Mouse (Mus musculus): ENCODE data around the gene Aasdh. TPM values are rescaled to one million over a fixed set of nuclear protein-coding genes. Genes with fewer than 3 reads are reported as not detected.
"Not testable (repeated sequence)": the region's sequence is repeated elsewhere in the genome, so short reads cannot be mapped to it uniquely, and the experiment has no call there.

Gene Aasdh
- polyA plus RNA-seq, 1 experiment from 2014 or later = 24.4 TPM

GRCm38 (mm10) chr5:76941975-76942374 is 36.7 kb upstream of the Aasdh start:
- no peak for DNase-seq (ENCODE audit: extremely low spot score, low spot score)
- H3K4me3 ChIP-seq = no peak overlapping the region
- H3K36me3 ChIP-seq (replicated peaks) = peaks cover 66% of the 10 kb centered on the region
- H3K4me1 ChIP-seq = peaks cover 7% of the 10 kb centered on the region; the same call in 1 of the 2 replicates
- no peak overlapping the region for H3K27ac ChIP-seq
- H3K27me3 ChIP-seq (ENCODE audit: poor library complexity, severe bottlenecking) = no peaks in the 10 kb centered on the region
- 90% methylated on average over 4 of the region's 4 CpGs for WGBS
- H3K9me3 ChIP-seq = peaks cover 20% of the 10 kb centered on the region

- no peaks in the 10 kb centered on the region for H3K4me1 ChIP-seq
- H3K36me3 ChIP-seq (replicated peaks) = peaks cover 49% of the 10 kb centered on the region
- WGBS = 95% methylated on average over 8 of the region's 8 CpGs
Measured at GRCm38 (mm10) chr5:76939717-76940116, 34.4 kb upstream of the Aasdh start.

GRCm38 (mm10) chr5:76929180-76929877 is 24.0 kb upstream of the Aasdh start:
- no peak for DNase-seq (ENCODE audit: extremely low spot score, low spot score)
- H3K4me3 ChIP-seq = no peak overlapping the region
- H3K4me1 ChIP-seq = 0 out of 2 replicates have a peak, but pooled peaks cover 2% of the 10 kb centered on the region
- no peak overlapping the region for H3K27ac ChIP-seq
- H3K27me3 ChIP-seq (ENCODE audit: poor library complexity, severe bottlenecking) = no peaks in the 10 kb centered on the region
- WGBS = 87% methylated on average over 7 of the region's 7 CpGs
- peaks cover 38% of the 10 kb centered on the region for H3K9me3 ChIP-seq
- peaks cover 59% of the 10 kb centered on the region for H3K36me3 ChIP-seq (replicated peaks)

More at GRCm38 (mm10) chr5:76939717-76940116, 34.4 kb upstream of the Aasdh start:
- no peak overlapping the region for H3K4me3 ChIP-seq
- no peak for DNase-seq (ENCODE audit: extremely low spot score, low spot score)
- no peaks in the 10 kb centered on the region for H3K27me3 ChIP-seq (ENCODE audit: poor library complexity, severe bottlenecking)
- H3K9me3 ChIP-seq = peaks cover 20% of the 10 kb centered on the region
- no peak overlapping the region for H3K27ac ChIP-seq

GRCm38 (mm10) chr5:76928124-76928832 is 23.0 kb upstream of the Aasdh start:
- H3K4me1 ChIP-seq = 0 out of 2 replicates have a peak, but pooled peaks cover 2% of the 10 kb centered on the region
- H3K36me3 ChIP-seq (replicated peaks) = peaks cover 69% of the 10 kb centered on the region
- DNase-seq (ENCODE audit: extremely low spot score, low spot score) = no peak
- no peak overlapping the region for H3K4me3 ChIP-seq
- WGBS = 83% methylated on average over 16 of the region's 16 CpGs
- peaks cover 38% of the 10 kb centered on the region for H3K9me3 ChIP-seq
- H3K27ac ChIP-seq = no peak overlapping the region; the same call in 1 of the 2 replicates
- H3K27me3 ChIP-seq (ENCODE audit: poor library complexity, severe bottlenecking) = no peaks in the 10 kb centered on the region

- WGBS = 76% methylated on average over 1 of the region's 1 CpGs
- H3K27me3 ChIP-seq (ENCODE audit: poor library complexity, severe bottlenecking) = no peaks in the 10 kb centered on the region
- H3K9me3 ChIP-seq = peaks cover 30% of the 10 kb centered on the region
- DNase-seq (ENCODE audit: extremely low spot score, low spot score) = no peak
- no peak overlapping the region for H3K4me3 ChIP-seq
- H3K36me3 ChIP-seq (replicated peaks) = peaks cover 99% of the 10 kb centered on the region
- H3K27ac ChIP-seq = no peak overlapping the region
- 0 out of 2 replicates have a peak, but pooled peaks cover 2% of the 10 kb centered on the region for H3K4me1 ChIP-seq
Measured at GRCm38 (mm10) chr5:76924296-76924695, 19.0 kb upstream of the Aasdh start.

- Histone ChIP-seq H3K4me3 (no peak overlapping the region), H3K9me3 (peaks cover 25% of the 10 kb centered on the region), H3K36me3 (replicated peaks) (peaks cover 100% of the 10 kb centered on the region), H3K4me1 (0 out of 2 replicates have a peak, but pooled peaks cover under 1% of the 10 kb centered on the region), H3K27ac (no peak overlapping the region), H3K27me3 (ENCODE audit: poor library complexity, severe bottlenecking) (no peaks in the 10 kb centered on the region)
- 95% methylated on average over 13 of the region's 13 CpGs for WGBS
- no peak for DNase-seq (ENCODE audit: extremely low spot score, low spot score)
Measured at GRCm38 (mm10) chr5:76923428-76923827, 18.1 kb upstream of the Aasdh start.

- H3K36me3 ChIP-seq (replicated peaks) = peaks cover 100% of the 10 kb centered on the region
- whole genome bisulfite sequencing = 91% methylated on average over 4 of the region's 4 CpGs
Measured at GRCm38 (mm10) chr5:76922833-76923232, 17.5 kb upstream of the Aasdh start.

GRCm38 (mm10) chr5:76912522-76912921 is 7.2 kb upstream of the Aasdh start:
- not testable (repeated sequence) for H3K27ac ChIP-seq; H3K4me1 ChIP-seq; H3K9me3 ChIP-seq; DNase-seq (ENCODE audit: extremely low spot score, low spot score); H3K4me3 ChIP-seq; H3K27me3 ChIP-seq (ENCODE audit: poor library complexity, severe bottlenecking)
- WGBS = 89% methylated on average over 5 of the region's 5 CpGs
- H3K36me3 ChIP-seq (replicated peaks) = peaks cover 70% of the 10 kb centered on the region

More at GRCm38 (mm10) chr5:76922833-76923232, 17.5 kb upstream of the Aasdh start:
- H3K27me3 ChIP-seq (ENCODE audit: poor library complexity, severe bottlenecking) = no peaks in the 10 kb centered on the region
- H3K9me3 ChIP-seq = peaks cover 19% of the 10 kb centered on the region
- H3K4me3 ChIP-seq = no peak overlapping the region
- no peak for DNase-seq (ENCODE audit: extremely low spot score, low spot score)
- no peaks in the 10 kb centered on the region for H3K4me1 ChIP-seq
- no peak overlapping the region for H3K27ac ChIP-seq

GRCm38 (mm10) chr5:76910807-76911206 is 5.5 kb upstream of the Aasdh start:
- Histone ChIP-seq H3K27me3 (ENCODE audit: poor library complexity, severe bottlenecking) (no peaks in the 10 kb centered on the region), H3K4me3 (no peak overlapping the region), H3K9me3 (no peaks in the 10 kb centered on the region), H3K36me3 (replicated peaks) (peaks cover 54% of the 10 kb centered on the region), H3K4me1 (peaks cover 6% of the 10 kb centered on the region), H3K27ac (no peak overlapping the region)
- 88% methylated on average over 3 of the region's 3 CpGs for WGBS
- no peak for DNase-seq (ENCODE audit: extremely low spot score, low spot score)

- Histone ChIP-seq H3K36me3 (replicated peaks) (peaks cover 16% of the 10 kb centered on the region), H3K4me3 (peak overlapping the region; percentile 79), H3K4me1 (peaks cover 13% of the 10 kb centered on the region), H3K27me3 (ENCODE audit: poor library complexity, severe bottlenecking) (no peaks in the 10 kb centered on the region), H3K9me3 (no peaks in the 10 kb centered on the region), H3K27ac (peak overlapping the region; percentile 91)
- DNase-seq (ENCODE audit: extremely low spot score, low spot score) = no peak
- 42% methylated on average over 3 of the region's 3 CpGs for WGBS
Measured at GRCm38 (mm10) chr5:76906155-76906499, 813 bp upstream of the Aasdh start.

GRCm38 (mm10) chr5:76904713-76905404 is 455 bp downstream of the Aasdh start:
- H3K27me3 ChIP-seq (ENCODE audit: poor library complexity, severe bottlenecking) = no peaks in the 10 kb centered on the region
- peak overlapping the region; percentile 79 for H3K4me3 ChIP-seq
- H3K27ac ChIP-seq = peak overlapping the region; percentile 91
- H3K4me1 ChIP-seq = peaks cover 13% of the 10 kb centered on the region
- 2% methylated on average over 19 of the region's 19 CpGs for WGBS
- H3K36me3 ChIP-seq (replicated peaks) = peaks cover 9% of the 10 kb centered on the region
- H3K9me3 ChIP-seq = no peaks in the 10 kb centered on the region
- DNase-seq (ENCODE audit: extremely low spot score, low spot score) = no peak

- Histone ChIP-seq H3K27me3 (ENCODE audit: poor library complexity, severe bottlenecking) (no peaks in the 10 kb centered on the region), H3K9me3 (no peaks in the 10 kb centered on the region), H3K27ac (no peak overlapping the region), H3K4me1 (peaks cover 13% of the 10 kb centered on the region), H3K4me3 (no peak overlapping the region), H3K36me3 (replicated peaks) (peaks cover 18% of the 10 kb centered on the region)
- no peak for DNase-seq (ENCODE audit: extremely low spot score, low spot score)
- WGBS = 86% methylated on average over 4 of the region's 4 CpGs
Measured at GRCm38 (mm10) chr5:76902131-76902530, 3.2 kb downstream of the Aasdh start.

All from forebrain, embryonic 10.5 days (tissue).